Mouse (Mus musculus) lung, embryonic 15.5 days (tissue): ENCODE measurements around the gene Mrpl49. TPM values are rescaled to one million over a fixed set of nuclear protein-coding genes. Genes with fewer than 3 reads are reported as not detected.

ENCODE experiments used
- ATAC-seq: fragments of 200-750 bp; cut with Nextera tagmentation; 2 replicates; pipeline ENCODE4 v1.8.0; 2017; ENCODE audit warnings: moderate number of reproducible peaks, borderline replicate concordance; ENCODE audit not compliant: low FRiP score, low TSS enrichment; ENCODE audit errors: extremely low read depth
- H3K27ac ChIP-seq: fragments of 300-500 bp; sonication (generic); 2 replicates; pipeline ENCODE4 v1.5.1; 2015; ENCODE audit warnings: moderate library complexity, mild to moderate bottlenecking, inconsistent platforms
- H3K27me3 ChIP-seq: fragments of 300-500 bp; sonication (generic); 2 replicates; pipeline ENCODE4 v1.6.1; 2015; ENCODE audit warnings: inconsistent platforms
- H3K36me3 ChIP-seq: fragments of 300-500 bp; sonication (generic); 2 replicates; pipeline ENCODE4 v1.6.1; 2015; ENCODE audit warnings: inconsistent platforms
- H3K4me1 ChIP-seq: fragments of 300-500 bp; sonication (generic); 2 replicates; pipeline ENCODE4 v1.6.1; 2015; ENCODE audit warnings: inconsistent platforms
- H3K4me2 ChIP-seq: fragments of 300-500 bp; sonication (generic); 2 replicates; pipeline ENCODE4 v1.6.1; 2015; ENCODE audit warnings: inconsistent platforms, mild to moderate bottlenecking, moderate library complexity
- H3K4me3 ChIP-seq: fragments of 300-500 bp; sonication (generic); 2 replicates; pipeline ENCODE4 v1.5.1; 2015; ENCODE audit warnings: mild to moderate bottlenecking, inconsistent platforms
- H3K9ac ChIP-seq: fragments of 300-500 bp; sonication (generic); 2 replicates; pipeline ENCODE4 v1.6.1; 2015; ENCODE audit warnings: inconsistent platforms
- H3K9me3 ChIP-seq: fragments of 300-500 bp; sonication (generic); 2 replicates; pipeline ENCODE4 v1.6.1; 2016; ENCODE audit warnings: inconsistent platforms
- WGBS: fragments of 180-500 bp; shearing (Covaris S2); methylation state at CpG from one replicate; pipeline ENCODE4 v1.1.7; 2015; 5-methylcytosine and 5-hydroxymethylcytosine counted together
- polyA plus RNA-seq: library from polyadenylated mRNA; unstranded; fragments of >200 nt; fragmentation: Nextera tagmentation; extraction: Ambion mirVana; gene quantifications from 2 replicates; pipeline ENCODE4 v1.2.1, GENCODE M21; 2015

Gene Mrpl49
- polyA plus RNA-seq, 1 experiment from 2014 or later = 76.2 TPM

GRCm38 (mm10) chr19:6062418-6062817 is 4.8 kb upstream of the Mrpl49 start:
- Histone ChIP-seq H3K4me1 (peaks cover 39% of the 10 kb centered on the region), H3K27ac (0 out of 2 replicates have a peak overlapping the region, but pooled peaks have one; percentile 95), H3K9ac (peak overlapping the region; percentile 88)

GRCm38 (mm10) chr19:6061641-6062302 is 4.2 kb upstream of the Mrpl49 start:
- H3K27me3 ChIP-seq = no peaks in the 10 kb centered on the region
- H3K4me3 ChIP-seq = peak overlapping the region; percentile 90
- peak overlapping the region; percentile 88 for H3K9ac ChIP-seq
- H3K9me3 ChIP-seq = no peaks in the 10 kb centered on the region
- peaks cover 16% of the 10 kb centered on the region for H3K36me3 ChIP-seq
- H3K4me2 ChIP-seq = peak overlapping the region; percentile 92
- H3K4me1 ChIP-seq = peaks cover 38% of the 10 kb centered on the region
- no peak for ATAC-seq
- peak overlapping the region; percentile 95 for H3K27ac ChIP-seq
- under 1% methylated on average over 37 of the region's 44 CpGs for WGBS

More at GRCm38 (mm10) chr19:6062418-6062817, 4.8 kb upstream of the Mrpl49 start:
- Histone ChIP-seq H3K27me3 (no peaks in the 10 kb centered on the region), H3K4me2 (peak overlapping the region; percentile 92), H3K4me3 (peak overlapping the region; percentile 90), H3K36me3 (peaks cover 16% of the 10 kb centered on the region), H3K9me3 (no peaks in the 10 kb centered on the region)
- 42% methylated on average over 5 of the region's 5 CpGs for WGBS
- no peak for ATAC-seq

- Histone ChIP-seq H3K9me3 (no peaks in the 10 kb centered on the region), H3K4me2 (peak within 1 kb of the TSS; percentile 92), H3K27ac (peak within 1 kb of the TSS; percentile 95), H3K36me3 (peaks cover 16% of the 10 kb centered on the region), H3K4me3 (peak within 1 kb of the TSS; percentile 90), H3K27me3 (no peaks in the 10 kb centered on the region), H3K9ac (peak within 1 kb of the TSS; percentile 88), H3K4me1 (peaks cover 40% of the 10 kb centered on the region)
- WGBS = under 1% methylated on average over 58 of the region's 58 CpGs
- ATAC-seq = peak; percentile 71
Measured at GRCm38 (mm10) chr19:6061021-6061533, 3.5 kb upstream of the Mrpl49 start, which contains the start of gene Znhit2. Gene Znhit2, plus strand, starts transcription at chr19:6061192.

GRCm38 (mm10) chr19:6058966-6059365 is 1.4 kb upstream of the Mrpl49 start:
- Histone ChIP-seq H3K27me3 (no peaks in the 10 kb centered on the region), H3K4me1 (peaks cover 41% of the 10 kb centered on the region), H3K9ac (peak overlapping the region; percentile 90), H3K9me3 (no peaks in the 10 kb centered on the region), H3K4me3 (peak overlapping the region; percentile 79), H3K36me3 (peaks cover 34% of the 10 kb centered on the region), H3K4me2 (peak overlapping the region; percentile 76), H3K27ac (no peak overlapping the region)
- WGBS = 74% methylated on average over 5 of the region's 5 CpGs
- no peak for ATAC-seq

- H3K4me2 ChIP-seq = peak overlapping the region; percentile 76
- peak overlapping the region; percentile 79 for H3K4me3 ChIP-seq
- H3K36me3 ChIP-seq = peaks cover 38% of the 10 kb centered on the region
- WGBS = 32% methylated on average over 5 of the region's 5 CpGs
- H3K27ac ChIP-seq = peak overlapping the region; percentile 79; the same call in 1 of the 2 replicates
- H3K9me3 ChIP-seq = no peaks in the 10 kb centered on the region
- peak overlapping the region; percentile 90 for H3K9ac ChIP-seq
- H3K27me3 ChIP-seq = no peaks in the 10 kb centered on the region
- no peak for ATAC-seq
- peaks cover 41% of the 10 kb centered on the region for H3K4me1 ChIP-seq
Measured at GRCm38 (mm10) chr19:6058513-6058912, 928 bp upstream of the Mrpl49 start.

GRCm38 (mm10) chr19:6056696-6057095 is 889 bp downstream of the Mrpl49 start:
- H3K4me3 ChIP-seq = peak overlapping the region; percentile 79
- H3K27me3 ChIP-seq = no peaks in the 10 kb centered on the region
- H3K36me3 ChIP-seq = peaks cover 57% of the 10 kb centered on the region
- peaks cover 27% of the 10 kb centered on the region for H3K4me1 ChIP-seq
- H3K9me3 ChIP-seq = no peaks in the 10 kb centered on the region
- no peak for ATAC-seq
- peak overlapping the region; percentile 71 for H3K4me2 ChIP-seq
- WGBS = 50% methylated on average over 4 of the region's 4 CpGs
- peak overlapping the region; percentile 91 for H3K9ac ChIP-seq
- H3K27ac ChIP-seq = no peak overlapping the region

- Histone ChIP-seq H3K27me3 (no peaks in the 10 kb centered on the region), H3K9ac (no peak overlapping the region), H3K9me3 (no peaks in the 10 kb centered on the region), H3K4me3 (no peak overlapping the region), H3K4me1 (peaks cover 23% of the 10 kb centered on the region), H3K36me3 (peaks cover 71% of the 10 kb centered on the region), H3K4me2 (no peak overlapping the region), H3K27ac (no peak overlapping the region)
- no peak for ATAC-seq
- 80% methylated on average over 5 of the region's 5 CpGs for WGBS
Measured at GRCm38 (mm10) chr19:6054296-6054695, 3.3 kb downstream of the Mrpl49 start.

GRCm38 (mm10) chr19:6052516-6052915 is 5.1 kb downstream of the Mrpl49 start:
- no peak overlapping the region for H3K4me3 ChIP-seq
- ATAC-seq = no peak
- H3K27ac ChIP-seq = no peak overlapping the region
- H3K9me3 ChIP-seq = no peaks in the 10 kb centered on the region
- H3K4me2 ChIP-seq = no peak overlapping the region
- H3K27me3 ChIP-seq = no peaks in the 10 kb centered on the region
- peaks cover 77% of the 10 kb centered on the region for H3K36me3 ChIP-seq
- H3K9ac ChIP-seq = no peak overlapping the region
- peaks cover 27% of the 10 kb centered on the region for H3K4me1 ChIP-seq
- 85% methylated on average over 7 of the region's 7 CpGs for WGBS

GRCm38 (mm10) chr19:6048681-6049410 is 8.7 kb downstream of the Mrpl49 start:
- Histone ChIP-seq H3K9ac (no peak overlapping the region), H3K27ac (no peak overlapping the region), H3K4me1 (peaks cover 25% of the 10 kb centered on the region), H3K9me3 (no peaks in the 10 kb centered on the region), H3K36me3 (peaks cover 58% of the 10 kb centered on the region), H3K4me2 (no peak overlapping the region), H3K27me3 (no peaks in the 10 kb centered on the region), H3K4me3 (no peak overlapping the region)
- WGBS = 86% methylated on average over 11 of the region's 11 CpGs
- no peak for ATAC-seq

GRCm38 (mm10) chr19:6047899-6048166 is 9.8 kb downstream of the Mrpl49 start:
- no peaks in the 10 kb centered on the region for H3K27me3 ChIP-seq
- peak overlapping the region; percentile 93 for H3K4me2 ChIP-seq
- peak overlapping the region; percentile 89 for H3K9ac ChIP-seq
- no peak overlapping the region for H3K27ac ChIP-seq
- peak overlapping the region; percentile 92 for H3K4me3 ChIP-seq
- no peak for ATAC-seq
- H3K9me3 ChIP-seq = no peaks in the 10 kb centered on the region
- 73% methylated on average over 8 of the region's 8 CpGs for WGBS
- H3K36me3 ChIP-seq = peaks cover 48% of the 10 kb centered on the region
- H3K4me1 ChIP-seq = peaks cover 25% of the 10 kb centered on the region

GRCm38 (mm10) chr19:6047154-6047898 is 10.3 kb downstream of the Mrpl49 start:
- Histone ChIP-seq H3K27me3 (no peaks in the 10 kb centered on the region), H3K36me3 (peaks cover 42% of the 10 kb centered on the region), H3K9me3 (no peaks in the 10 kb centered on the region), H3K4me2 (peak overlapping the region; percentile 93), H3K27ac (peak overlapping the region; percentile 98), H3K9ac (peak overlapping the region; percentile 89), H3K4me1 (peaks cover 25% of the 10 kb centered on the region), H3K4me3 (peak overlapping the region; percentile 92)
- peak; percentile 12; the same call in 1 of the 2 replicates for ATAC-seq
- WGBS = 2% methylated on average over 36 of the region's 44 CpGs
